Mouse (Mus musculus): ENCODE measurements at regions not wholly inside any gene's neighbourhood (a gene's known extent, or its start where the extent isn't known, plus 50 kb on each side); places are given as distances from the start of the nearest gene placed in this dataset.

GRCm38 (mm10) chr7:116857141-116857540, 353.0 kb downstream of the Nucb2 start:
- DNase-seq (ENCODE audit: low read depth): no peak

- DNase-seq (ENCODE audit: low read depth): no peak
Measured at GRCm38 (mm10) chr7:116857744-116858143, 353.6 kb downstream of the Nucb2 start.

- DNase-seq (ENCODE audit: low read depth): no peak
Measured at GRCm38 (mm10) chr7:116882268-116882964, 378.2 kb downstream of the Nucb2 start.

- DNase-seq (ENCODE audit: low read depth): no peak
Measured at GRCm38 (mm10) chr7:116893846-116894245, 389.7 kb downstream of the Nucb2 start.

- DNase-seq (ENCODE audit: low read depth): no peak
Measured at GRCm38 (mm10) chr7:116915797-116916196, 411.6 kb downstream of the Nucb2 start.

GRCm38 (mm10) chr7:116917921-116918670, 413.9 kb downstream of the Nucb2 start:
- no peak for DNase-seq (ENCODE audit: low read depth)

GRCm38 (mm10) chr7:116946448-116946847, 434.3 kb upstream of the Xylt1 start:
- DNase-seq (ENCODE audit: low read depth): no peak

GRCm38 (mm10) chr7:116959196-116959895, 421.4 kb upstream of the Xylt1 start:
- DNase-seq (ENCODE audit: low read depth): no peak

GRCm38 (mm10) chr7:116963839-116964238, 416.9 kb upstream of the Xylt1 start:
- DNase-seq (ENCODE audit: low read depth): no peak

GRCm38 (mm10) chr7:116991351-116991750, 389.4 kb upstream of the Xylt1 start:
- DNase-seq (ENCODE audit: low read depth): no peak

- DNase-seq (ENCODE audit: low read depth): no peak
Measured at GRCm38 (mm10) chr7:116992166-116992565, 388.6 kb upstream of the Xylt1 start.

- DNase-seq (ENCODE audit: low read depth): no peak
Measured at GRCm38 (mm10) chr7:116995770-116996169, 385.0 kb upstream of the Xylt1 start.

GRCm38 (mm10) chr7:117003167-117003566, 377.6 kb upstream of the Xylt1 start:
- DNase-seq (ENCODE audit: low read depth): no peak

- DNase-seq (ENCODE audit: low read depth): no peak
Measured at GRCm38 (mm10) chr7:117018349-117018748, 362.4 kb upstream of the Xylt1 start.

GRCm38 (mm10) chr7:117021716-117022115, 359.1 kb upstream of the Xylt1 start:
- peak; percentile 67 for DNase-seq (ENCODE audit: low read depth)

GRCm38 (mm10) chr7:117044926-117045325, 335.9 kb upstream of the Xylt1 start:
- DNase-seq (ENCODE audit: low read depth): no peak

GRCm38 (mm10) chr7:117049249-117049648, 331.5 kb upstream of the Xylt1 start:
- no peak for DNase-seq (ENCODE audit: low read depth)

- no peak for DNase-seq (ENCODE audit: low read depth)
Measured at GRCm38 (mm10) chr7:117065771-117066170, 315.0 kb upstream of the Xylt1 start.

GRCm38 (mm10) chr7:117090911-117091550, 289.7 kb upstream of the Xylt1 start:
- peak; percentile 67 for DNase-seq (ENCODE audit: low read depth)

GRCm38 (mm10) chr7:117092860-117093259, 287.9 kb upstream of the Xylt1 start:
- DNase-seq (ENCODE audit: low read depth): no peak

GRCm38 (mm10) chr7:117097618-117098017, 283.2 kb upstream of the Xylt1 start:
- DNase-seq (ENCODE audit: low read depth): no peak

GRCm38 (mm10) chr7:117099041-117099440, 281.7 kb upstream of the Xylt1 start:
- no peak for DNase-seq (ENCODE audit: low read depth)

Data from NIH3T3 (cell line).